Mouse (Mus musculus) brain, adult 2 months (tissue): ENCODE measurements at regions not wholly inside any gene's neighbourhood (a gene's known extent, or its start where the extent isn't known, plus 50 kb on each side); places are given as distances from the start of the nearest gene placed in this dataset.

Experiments used
- DNase-seq: peaks from one replicate; pipeline ENCODE4 v3.0.0; 2011; ENCODE audit warnings: low read depth, low spot score

DNA sequence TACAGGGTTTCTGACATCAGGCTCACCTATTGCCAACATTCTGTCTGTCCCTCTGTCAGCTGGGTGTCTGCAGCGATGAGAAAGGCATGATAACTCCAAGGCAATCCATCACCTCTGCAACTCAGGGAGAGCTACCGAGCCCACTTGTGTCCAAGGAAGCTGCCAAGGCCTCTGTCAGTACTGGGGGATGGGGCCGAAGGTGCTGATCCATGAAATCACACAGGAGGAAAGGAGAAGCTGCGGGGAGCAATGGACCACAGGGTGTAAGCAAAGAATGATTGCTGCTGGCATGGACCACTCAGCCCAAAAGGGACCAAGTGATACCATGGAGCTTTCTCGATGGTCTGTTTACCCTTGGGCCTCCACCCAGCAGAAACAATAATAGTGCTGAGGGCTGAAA, 67.5 kb upstream of the Mid1ip1 start:
- no peak for DNase-seq

DNA sequence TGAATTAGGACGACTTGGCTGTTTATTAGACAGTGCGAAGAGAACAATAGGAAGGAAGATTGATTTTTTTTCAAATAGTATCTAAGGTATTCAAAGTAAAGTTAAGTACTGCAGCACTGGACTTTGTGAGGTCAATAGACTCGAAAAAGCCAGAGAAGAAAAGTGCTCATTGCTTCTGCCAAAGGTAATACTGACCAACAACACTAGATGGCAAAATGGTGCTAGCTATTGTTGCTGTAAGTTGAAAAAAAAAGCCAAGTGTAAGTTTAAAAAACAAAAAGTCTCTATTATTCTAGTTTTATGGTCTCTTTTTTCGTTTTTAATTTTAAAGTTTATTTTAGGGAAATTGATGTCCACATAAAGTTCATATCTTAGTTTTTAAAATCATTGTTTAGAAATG, 63.9 kb upstream of the Mid1ip1 start:
- peak; percentile 47 for DNase-seq
